Mouse (Mus musculus) hindbrain, embryonic 15.5 days (tissue): ENCODE measurements around the gene Fam20a. TPM values are rescaled to one million over a fixed set of nuclear protein-coding genes. Genes with fewer than 3 reads are reported as not detected.
"Not testable (repeated sequence)": the region's sequence is repeated elsewhere in the genome, so short reads cannot be mapped to it uniquely, and the experiment has no call there.

Source experiments
- ATAC-seq: fragments of 200-750 bp; cut with Nextera tagmentation; 2 replicates; pipeline ENCODE4 v1.8.0; 2017; ENCODE audit warnings: low read depth, moderate number of reproducible peaks, moderate TSS enrichment; ENCODE audit not compliant: low FRiP score
- H3K27ac ChIP-seq: fragments of 300-500 bp; sonication (generic); replicated peaks from 2 replicates; pipeline ENCODE4 v1.5.1; 2015; ENCODE audit warnings: mild to moderate bottlenecking, inconsistent platforms
- H3K27me3 ChIP-seq: fragments of 300-500 bp; sonication (generic); 2 replicates; pipeline ENCODE4 v1.6.1; 2015; ENCODE audit warnings: control low read depth, inconsistent platforms
- H3K36me3 ChIP-seq: fragments of 300-500 bp; sonication (generic); 2 replicates; pipeline ENCODE4 v1.6.1; 2015; ENCODE audit warnings: control low read depth, inconsistent platforms
- H3K4me1 ChIP-seq: fragments of 300-500 bp; sonication (generic); replicated peaks from 2 replicates; pipeline ENCODE4 v1.6.1; 2015; ENCODE audit warnings: control low read depth, inconsistent platforms
- H3K4me2 ChIP-seq: fragments of 300-500 bp; sonication (generic); 2 replicates; pipeline ENCODE4 v1.6.1; 2015; ENCODE audit warnings: moderate library complexity, mild to moderate bottlenecking, inconsistent platforms
- H3K4me3 ChIP-seq: fragments of 300-500 bp; sonication (generic); 2 replicates; pipeline ENCODE4 v1.5.1; 2015; ENCODE audit warnings: mild to moderate bottlenecking, inconsistent platforms
- H3K9ac ChIP-seq: fragments of 300-500 bp; sonication (generic); 2 replicates; pipeline ENCODE4 v1.6.1; 2015; ENCODE audit warnings: inconsistent platforms
- H3K9me3 ChIP-seq: fragments of 300-500 bp; sonication (generic); 2 replicates; pipeline ENCODE4 v1.6.1; 2016; ENCODE audit warnings: control low read depth, inconsistent platforms
- WGBS: fragments of 180-500 bp; shearing (Covaris S2); methylation state at CpG from one replicate; pipeline ENCODE4 v1.1.7; 2015; 5-methylcytosine and 5-hydroxymethylcytosine counted together
- polyA plus RNA-seq: library from polyadenylated mRNA; unstranded; fragments of >200 nt; fragmentation: Nextera tagmentation; extraction: Ambion mirVana; gene quantifications from 2 replicates; pipeline ENCODE4 v1.2.1, GENCODE M21; 2015

Gene Fam20a
- polyA plus RNA-seq, 1 experiment from 2014 or later: 5.5 TPM

DNA sequence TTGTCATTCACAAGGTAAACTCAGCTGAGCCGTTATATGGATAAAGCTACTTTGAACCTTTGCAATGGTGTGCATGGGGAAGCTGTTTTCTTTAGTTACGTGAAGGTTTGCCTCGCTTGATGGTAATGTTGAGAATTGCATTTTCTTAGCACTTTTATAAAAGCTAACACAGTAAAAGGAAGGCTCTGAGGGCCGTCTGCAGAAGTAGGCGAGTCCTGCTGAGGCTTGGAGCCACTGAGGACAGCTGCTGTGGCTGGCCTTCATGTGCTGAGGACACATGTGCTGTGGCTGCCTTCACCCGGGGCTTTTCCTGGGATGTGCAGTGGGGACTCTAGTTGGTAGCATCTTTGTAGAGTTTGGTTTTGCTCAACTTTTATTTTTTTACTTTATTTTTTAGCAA, 56.7 kb downstream of the Fam20a start:
- H3K4me3 ChIP-seq: no peak overlapping the region

DNA sequence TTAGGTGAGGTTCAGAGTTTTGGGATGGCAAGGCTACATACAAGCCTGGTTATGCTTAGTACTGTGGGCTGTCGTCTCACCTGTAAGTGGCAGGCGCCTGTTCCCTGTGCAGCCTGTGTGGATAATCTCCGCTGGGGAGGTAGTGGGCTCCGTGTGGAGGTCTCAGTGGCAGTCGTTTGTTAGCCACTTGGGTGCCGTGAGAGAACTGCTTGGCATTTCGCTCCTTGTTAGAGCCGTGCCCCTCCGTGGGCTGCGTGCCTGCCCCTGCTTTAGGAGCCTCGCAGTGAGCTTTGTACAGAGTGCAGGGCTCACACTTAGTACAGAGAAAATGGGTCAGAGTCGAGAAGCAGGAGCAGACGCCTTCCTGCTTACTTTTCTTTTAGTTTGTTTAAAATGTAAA, 57.8 kb downstream of the Fam20a start:
- no peak overlapping the region for H3K27ac ChIP-seq
- H3K9me3 ChIP-seq: no peaks in the 10 kb centered on the region
- H3K4me3 ChIP-seq: no peak overlapping the region
- peaks cover 86% of the 10 kb centered on the region for H3K36me3 ChIP-seq
- no peak overlapping the region for H3K4me2 ChIP-seq
- no peak for ATAC-seq
- WGBS: 93% methylated on average over 13 of the region's 13 CpGs
- H3K4me1 ChIP-seq: no peaks in the 10 kb centered on the region
- H3K27me3 ChIP-seq: no peaks in the 10 kb centered on the region
- no peak overlapping the region for H3K9ac ChIP-seq

More for the DNA sequence above, 56.7 kb downstream of the Fam20a start:
- no peaks in the 10 kb centered on the region for H3K9me3 ChIP-seq
- no peaks in the 10 kb centered on the region for H3K27me3 ChIP-seq
- no peak overlapping the region for H3K9ac ChIP-seq
- H3K4me2 ChIP-seq: no peak overlapping the region
- 86% methylated on average over 6 of the region's 6 CpGs for WGBS
- H3K4me1 ChIP-seq: no peaks in the 10 kb centered on the region
- H3K27ac ChIP-seq: no peak overlapping the region
- ATAC-seq: no peak
- H3K36me3 ChIP-seq: peaks cover 85% of the 10 kb centered on the region

DNA sequence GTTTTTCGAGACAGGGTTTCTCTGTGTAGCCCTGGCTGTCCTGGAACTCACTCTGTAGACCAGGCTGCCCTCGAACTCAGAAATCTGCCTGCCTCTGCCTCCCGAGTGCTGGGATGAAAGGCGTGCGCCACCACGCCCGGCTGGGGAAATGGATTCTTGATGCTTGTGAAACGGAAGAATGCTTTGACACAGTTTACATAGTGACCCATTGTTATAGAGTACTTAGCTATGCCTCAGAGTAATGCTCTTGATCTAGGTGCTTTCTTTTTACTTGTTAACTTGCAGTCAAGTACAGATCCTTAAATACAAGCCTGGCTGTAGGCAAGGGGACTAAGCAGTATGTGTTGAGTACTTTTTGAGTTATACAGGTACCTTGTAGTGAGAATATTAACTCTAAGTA, 61.6 kb downstream of the Fam20a start:
- H3K27me3 ChIP-seq, H3K27ac ChIP-seq, H3K4me1 ChIP-seq, H3K4me3 ChIP-seq, H3K9ac ChIP-seq, ATAC-seq, H3K9me3 ChIP-seq, H3K4me2 ChIP-seq: not testable (repeated sequence)
- peaks cover 72% of the 10 kb centered on the region for H3K36me3 ChIP-seq
- WGBS: 89% methylated on average over 8 of the region's 8 CpGs

DNA sequence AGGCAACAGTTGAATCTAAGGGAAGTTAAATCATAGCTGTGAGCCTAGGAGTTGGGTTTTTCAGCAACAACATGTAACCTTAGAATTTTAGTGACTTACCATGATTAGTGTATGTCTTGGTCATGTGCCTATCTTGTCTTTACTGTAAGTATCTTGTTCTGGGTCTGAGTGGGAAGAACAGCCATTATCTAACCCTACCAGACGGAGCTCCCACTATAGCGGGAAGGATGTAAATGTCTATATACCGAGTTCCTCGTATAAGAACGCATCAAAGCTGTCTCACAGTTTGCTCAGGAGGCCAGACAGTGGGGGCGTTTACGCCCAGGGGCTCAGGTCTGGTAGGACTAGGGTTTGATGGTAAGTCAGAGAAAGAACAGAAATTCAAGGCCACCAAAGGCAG, 65.8 kb downstream of the Fam20a start:
- no peaks in the 10 kb centered on the region for H3K9me3 ChIP-seq
- H3K4me2 ChIP-seq: no peak overlapping the region
- H3K36me3 ChIP-seq: peaks cover 45% of the 10 kb centered on the region
- no peak overlapping the region for H3K4me3 ChIP-seq
- H3K4me1 ChIP-seq: peaks cover 38% of the 10 kb centered on the region
- 92% methylated on average over 7 of the region's 7 CpGs for WGBS
- H3K27me3 ChIP-seq: no peaks in the 10 kb centered on the region
- no peak overlapping the region for H3K27ac ChIP-seq
- no peak for ATAC-seq
- no peak overlapping the region for H3K9ac ChIP-seq

DNA sequence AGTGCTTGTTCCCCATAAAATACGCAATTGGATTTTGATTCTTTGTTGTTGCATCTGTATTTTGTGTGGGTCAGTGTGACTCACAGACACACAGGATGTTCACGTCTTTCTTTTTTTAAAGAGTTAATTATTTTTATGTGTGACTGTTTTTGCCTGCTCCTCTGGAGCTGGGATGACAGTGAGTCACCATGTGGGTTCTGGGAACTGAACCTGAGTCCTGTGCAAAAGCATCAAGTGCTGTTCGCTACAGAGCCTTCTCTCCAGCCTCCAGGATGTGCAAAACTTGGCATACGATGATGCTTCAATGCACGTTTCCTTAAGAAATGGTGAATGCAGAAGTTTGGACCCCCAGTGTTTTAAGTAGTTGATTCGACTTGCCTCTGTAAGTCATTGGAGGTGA, 67.5 kb downstream of the Fam20a start:
- Histone ChIP-seq H3K36me3 (peaks cover 29% of the 10 kb centered on the region), H3K9ac (no peak overlapping the region), H3K27ac (no peak overlapping the region), H3K27me3 (no peaks in the 10 kb centered on the region), H3K4me2 (no peak overlapping the region), H3K4me3 (no peak overlapping the region), H3K4me1 (peaks cover 43% of the 10 kb centered on the region), H3K9me3 (no peaks in the 10 kb centered on the region)
- 89% methylated on average over 6 of the region's 6 CpGs for WGBS
- no peak for ATAC-seq

DNA sequence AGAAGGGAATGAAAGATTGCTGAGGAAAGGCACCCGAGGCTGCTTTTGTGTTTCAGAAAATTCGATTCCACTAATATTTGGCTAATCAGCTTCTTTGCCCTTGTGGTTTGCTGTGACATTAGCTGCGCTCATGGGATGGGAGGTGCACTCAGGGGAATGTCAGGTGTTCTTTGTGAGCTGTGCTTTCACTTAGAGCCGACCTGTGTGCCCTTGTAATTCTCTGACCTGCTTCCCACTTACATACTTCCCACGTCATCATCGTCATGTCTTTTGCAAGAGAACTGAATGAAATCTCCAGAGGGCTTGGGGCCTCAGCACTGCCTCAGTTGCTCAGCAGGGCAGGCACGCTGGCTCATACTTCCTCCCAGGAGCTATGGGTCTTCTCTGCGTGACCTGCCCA, 68.9 kb downstream of the Fam20a start:
- H3K4me2 ChIP-seq: peak overlapping the region; percentile 73
- H3K36me3 ChIP-seq: peaks cover 28% of the 10 kb centered on the region
- WGBS: 58% methylated on average over 8 of the region's 8 CpGs
- peak overlapping the region; percentile 72; the same call in 1 of the 2 replicates for H3K4me3 ChIP-seq
- no peak for ATAC-seq
- peak overlapping the region; percentile 97 for H3K9ac ChIP-seq
- H3K4me1 ChIP-seq: peaks cover 57% of the 10 kb centered on the region
- no peaks in the 10 kb centered on the region for H3K9me3 ChIP-seq
- H3K27me3 ChIP-seq: no peaks in the 10 kb centered on the region
- peak overlapping the region; percentile 3 for H3K27ac ChIP-seq

DNA sequence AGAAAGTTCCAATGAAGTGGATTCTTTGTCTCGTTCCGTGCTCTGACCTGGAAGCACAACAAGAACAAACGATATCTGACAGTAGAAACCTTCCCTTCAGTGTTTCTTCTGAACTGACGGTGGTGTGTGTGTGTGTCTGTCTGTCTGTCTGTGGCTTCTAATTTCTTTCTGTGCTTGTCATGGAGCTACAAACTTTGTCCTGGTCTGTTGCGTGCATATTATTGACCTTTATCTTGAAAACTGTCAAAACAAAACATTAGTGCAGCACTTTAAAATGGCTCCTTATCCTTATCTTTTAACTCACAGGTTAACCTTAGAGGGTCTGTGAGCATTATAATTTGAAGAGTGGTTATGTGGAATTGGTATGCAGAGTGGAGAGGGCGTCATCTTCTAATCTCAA, 69.6 kb downstream of the Fam20a start:
- H3K9ac ChIP-seq: peak overlapping the region; percentile 97; the same call in 1 of the 2 replicates
- ATAC-seq: no peak
- H3K4me1 ChIP-seq: peaks cover 60% of the 10 kb centered on the region
- H3K4me3 ChIP-seq: peak overlapping the region; percentile 72
- H3K36me3 ChIP-seq: peaks cover 28% of the 10 kb centered on the region
- peak overlapping the region; percentile 73 for H3K4me2 ChIP-seq
- H3K27me3 ChIP-seq: no peaks in the 10 kb centered on the region
- H3K9me3 ChIP-seq: no peaks in the 10 kb centered on the region
- WGBS: 50% methylated on average over 6 of the region's 6 CpGs
- H3K27ac ChIP-seq: no peak overlapping the region

DNA sequence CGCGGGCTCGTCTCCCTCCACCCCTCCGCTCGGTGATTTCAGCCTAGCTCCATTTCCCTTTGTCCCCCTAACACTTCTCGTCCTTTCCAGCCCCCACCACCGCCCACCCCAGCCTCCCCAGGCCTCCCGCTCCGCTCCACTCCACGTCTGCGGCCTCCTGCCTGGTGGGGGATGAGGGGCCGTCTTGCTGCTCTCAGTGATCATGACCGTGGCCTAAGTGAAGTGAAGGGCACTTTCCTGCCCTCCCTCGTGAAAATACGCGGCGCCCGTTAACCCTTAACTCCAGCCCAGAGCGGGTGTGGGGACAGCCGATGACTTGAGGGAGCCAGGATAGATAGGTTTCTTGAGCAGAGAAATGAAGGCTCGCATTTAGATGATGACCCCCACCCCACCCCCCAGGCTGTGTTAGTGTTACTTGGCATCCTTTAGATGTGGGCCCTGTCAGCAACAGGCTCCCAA, 70.5 kb downstream of the Fam20a start:
- WGBS: 0% methylated on average over 21 of the region's 21 CpGs
- ATAC-seq: no peak
- H3K36me3 ChIP-seq: peaks cover 21% of the 10 kb centered on the region
- peaks cover 59% of the 10 kb centered on the region for H3K4me1 ChIP-seq
- peak overlapping the region; percentile 97 for H3K9ac ChIP-seq
- H3K27me3 ChIP-seq: no peaks in the 10 kb centered on the region
- no peaks in the 10 kb centered on the region for H3K9me3 ChIP-seq
- peak overlapping the region; percentile 73 for H3K4me2 ChIP-seq
- H3K27ac ChIP-seq: peak overlapping the region; percentile 99
- H3K4me3 ChIP-seq: peak overlapping the region; percentile 72

DNA sequence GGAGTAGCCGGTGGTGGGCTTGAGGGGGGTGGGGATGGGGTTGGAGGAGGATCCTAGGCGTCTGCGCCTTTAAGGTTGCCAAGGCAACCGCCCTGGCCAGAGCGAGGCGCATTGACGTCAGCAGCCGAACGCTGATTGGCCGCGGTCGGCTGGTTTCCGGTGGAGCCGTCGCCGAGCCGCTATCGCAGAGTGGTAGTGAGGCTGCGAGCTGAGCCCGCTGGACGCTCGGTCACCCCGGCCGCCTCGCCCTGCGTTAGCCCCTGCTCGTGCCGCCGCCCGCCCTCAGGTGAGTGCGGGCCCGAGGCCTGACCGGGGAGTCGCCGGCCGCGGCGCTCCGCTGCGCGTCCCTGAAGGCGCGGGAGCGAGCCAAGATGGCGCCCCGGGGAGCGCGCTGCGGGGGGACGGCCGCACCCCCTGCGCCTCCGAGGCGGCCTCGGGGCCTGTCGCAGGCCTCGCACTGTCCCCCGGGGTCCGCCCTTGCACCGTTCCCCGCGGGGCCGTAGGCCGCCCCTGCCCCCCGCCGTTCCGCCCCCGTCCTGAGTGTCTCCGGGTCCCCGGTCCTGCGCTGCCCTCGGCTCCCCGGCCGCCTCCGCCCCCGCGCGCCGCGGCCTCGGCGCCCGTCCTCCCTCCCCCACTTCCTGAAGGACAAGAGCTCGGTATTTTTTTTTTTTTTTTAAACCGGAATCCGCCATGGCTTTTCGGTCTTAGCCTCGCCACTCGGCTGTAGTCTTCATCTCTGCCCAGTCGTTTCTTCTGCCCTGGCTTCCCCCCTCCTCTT, 71.1 kb downstream of the Fam20a start:
- peaks cover 15% of the 10 kb centered on the region for H3K36me3 ChIP-seq
- no peaks in the 10 kb centered on the region for H3K27me3 ChIP-seq
- peak overlapping the region; percentile 73 for H3K4me2 ChIP-seq
- H3K9ac ChIP-seq: peak overlapping the region; percentile 97
- H3K4me3 ChIP-seq: peak overlapping the region; percentile 72
- 0% methylated on average over 58 of the region's 90 CpGs for WGBS
- H3K9me3 ChIP-seq: no peaks in the 10 kb centered on the region
- peak overlapping the region; percentile 99 for H3K27ac ChIP-seq
- peak; percentile 96 for ATAC-seq
- peaks cover 58% of the 10 kb centered on the region for H3K4me1 ChIP-seq

DNA sequence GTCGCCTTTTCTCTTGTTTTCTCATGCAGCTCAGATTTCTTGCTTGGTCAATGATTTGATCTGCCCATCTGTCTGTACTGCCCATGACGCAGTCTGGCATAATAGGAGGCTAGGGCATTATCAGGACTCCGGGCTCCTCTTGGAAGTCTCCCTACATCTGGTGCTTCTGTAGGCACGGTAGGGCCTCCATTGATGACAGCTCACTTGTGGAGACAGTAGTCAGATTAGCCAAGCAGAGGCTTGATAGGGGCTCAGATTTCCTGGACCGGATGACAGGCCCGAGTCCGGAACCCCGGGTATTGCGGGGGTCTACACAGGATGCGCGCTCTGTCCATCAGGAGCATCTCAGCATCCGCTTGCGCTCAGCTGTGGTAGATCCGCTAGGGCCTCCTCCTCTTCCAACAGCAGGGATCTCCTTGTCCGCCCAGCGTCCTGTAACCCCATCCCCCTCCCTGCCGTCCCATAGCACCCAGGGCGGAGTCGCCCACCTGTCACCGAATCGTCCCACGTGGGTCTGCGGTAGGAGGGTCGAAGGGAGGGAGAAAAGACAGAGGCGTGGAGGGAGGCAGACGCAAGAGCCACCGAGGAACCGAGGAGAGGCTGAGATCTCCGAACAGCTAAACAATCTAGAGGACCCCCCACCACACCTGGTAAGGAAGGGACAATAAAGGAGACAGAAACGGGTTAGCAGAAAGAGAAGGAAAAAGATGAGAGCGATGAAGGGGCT, 71.9 kb downstream of the Fam20a start:
- Histone ChIP-seq H3K9me3 (no peaks in the 10 kb centered on the region), H3K27ac (peak overlapping the region; percentile 99), H3K36me3 (peaks cover 6% of the 10 kb centered on the region), H3K4me1 (peaks cover 53% of the 10 kb centered on the region), H3K9ac (peak overlapping the region; percentile 97), H3K27me3 (no peaks in the 10 kb centered on the region), H3K4me3 (peak overlapping the region; percentile 72), H3K4me2 (peak overlapping the region; percentile 65)
- 1% methylated on average over 31 of the region's 31 CpGs for WGBS
- peak; percentile 87 for ATAC-seq

DNA sequence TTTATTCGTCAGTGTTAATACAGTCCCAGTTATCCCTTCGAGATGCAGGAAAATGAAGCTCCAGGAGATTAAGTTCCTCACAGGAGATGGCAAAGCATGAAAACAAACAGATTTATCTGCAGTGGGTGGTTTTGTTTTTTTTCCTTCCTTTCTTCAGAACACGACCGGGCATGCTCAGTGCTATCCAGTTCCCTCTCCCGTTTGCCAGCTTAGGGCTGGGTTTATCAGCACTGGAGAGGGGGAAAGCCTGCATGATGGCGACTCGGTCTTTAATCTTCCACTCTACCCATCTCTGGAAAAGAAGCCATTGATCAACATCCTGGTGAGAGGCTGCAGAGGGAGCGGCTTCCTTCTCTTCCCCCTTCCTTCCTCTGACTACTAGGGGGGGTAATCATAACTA, 72.9 kb downstream of the Fam20a start, which contains the start of gene Prkar1a:
Gene Prkar1a, plus strand, starts transcription at position 200 of the 400 bp plus-strand sequence.
- peak within 1 kb of the TSS; percentile 99 for H3K27ac ChIP-seq
- H3K4me3 ChIP-seq: peak within 1 kb of the TSS; percentile 72
- ATAC-seq: no peak; the same call in 1 of the 2 replicates
- peaks cover 47% of the 10 kb centered on the region for H3K4me1 ChIP-seq
- peak within 1 kb of the TSS; percentile 97 for H3K9ac ChIP-seq
- no peaks in the 10 kb centered on the region for H3K36me3 ChIP-seq
- H3K27me3 ChIP-seq: no peaks in the 10 kb centered on the region
- H3K4me2 ChIP-seq: peak within 1 kb of the TSS; percentile 65
- H3K9me3 ChIP-seq: no peaks in the 10 kb centered on the region
- WGBS: 23% methylated on average over 8 of the region's 8 CpGs

DNA sequence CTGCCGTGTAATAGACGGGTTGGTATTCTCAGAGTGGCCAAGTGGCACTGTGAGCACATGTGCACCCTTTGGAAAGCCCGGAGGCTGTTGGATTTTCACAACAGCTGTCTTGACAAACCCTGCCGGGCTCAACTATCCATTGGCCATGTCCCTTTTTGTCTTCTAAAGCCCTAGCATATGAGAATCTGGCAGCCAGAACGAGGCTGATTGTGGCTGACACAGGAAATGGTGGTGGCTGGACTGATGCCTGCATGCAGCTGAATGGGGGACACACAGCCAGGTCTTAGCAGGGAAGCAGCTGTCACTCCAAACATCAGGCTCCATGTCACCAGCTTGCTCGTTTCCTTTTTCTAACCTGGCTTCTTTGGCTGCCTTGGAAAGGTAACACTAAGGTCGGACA, 73.6 kb downstream of the Fam20a start:
- no peaks in the 10 kb centered on the region for H3K9me3 ChIP-seq
- H3K27me3 ChIP-seq: no peaks in the 10 kb centered on the region
- peaks cover 40% of the 10 kb centered on the region for H3K4me1 ChIP-seq
- ATAC-seq: no peak
- no peak overlapping the region for H3K4me3 ChIP-seq
- H3K27ac ChIP-seq: peak overlapping the region; percentile 99
- 0 out of 2 replicates have a peak overlapping the region, but pooled peaks have one; percentile 97 for H3K9ac ChIP-seq
- H3K4me2 ChIP-seq: peak overlapping the region; percentile 65
- 28% methylated on average over 7 of the region's 7 CpGs for WGBS
- no peaks in the 10 kb centered on the region for H3K36me3 ChIP-seq
